Mouse (Mus musculus): ENCODE measurements at regions not wholly inside any gene's neighbourhood (a gene's known extent, or its start where the extent isn't known, plus 50 kb on each side); places are given as distances from the start of the nearest gene placed in this dataset.

DNA sequence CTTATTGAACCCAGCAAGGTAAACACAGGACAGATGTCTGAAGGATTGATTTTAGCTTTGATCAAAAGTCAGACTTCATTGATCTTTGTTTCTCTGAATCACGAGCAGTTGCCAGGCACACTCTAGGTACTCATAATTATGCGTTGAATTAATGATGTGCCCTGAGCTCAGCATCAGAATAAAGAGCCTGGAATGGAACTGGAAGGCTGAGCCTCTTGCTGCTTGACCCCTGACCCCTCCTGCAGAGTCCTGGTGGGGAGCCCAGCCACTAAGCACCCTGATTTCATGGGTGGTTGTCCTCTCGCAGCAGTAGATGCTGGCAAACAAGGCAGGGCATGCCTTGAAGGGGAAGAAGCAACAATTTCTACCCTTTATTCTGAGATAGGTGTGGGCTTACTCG lies 64.9 kb upstream of the Noct start:
- no peak for TF ChIP-seq POLR2AphosphoS5 (IDR thresholded peaks at IDR 0.05; ENCODE audit: insufficient replicate concordance, low read depth, low read length)
- no peak for TF ChIP-seq CTCF (IDR thresholded peaks at IDR 0.05; ENCODE audit: low read depth, low read length)
- no peak for TF ChIP-seq GATA1 (IDR thresholded peaks at IDR 0.05; ENCODE audit: borderline replicate concordance, low read length)
- TF ChIP-seq TAL1 (conservative IDR thresholded peaks at IDR 0.05; ENCODE audit: low read depth, low read length) = no peak
